29 mouse cellular contexts compared by ENCODE assay signal in genomic region chr5:92386102-92386501, GRCm38 (mm10). TPM values are rescaled to one million over a fixed set of nuclear protein-coding genes. Genes with fewer than 3 reads are reported as not detected.
DNase-seq lines count a peak whose midpoint lies in the region; ATAC-seq and TF ChIP-seq lines count a peak whose summit lies in the region.
"Had no signal": no experiment of that assay in that cellular context is flagged by ENCODE, and none has a peak within 500 bp of the region (broad histone marks: within the 10 kb centered on the region; RNA-seq: fewer than 3 reads in every experiment).

No protein-coding gene starts in this region.

- peak; percentile 97 for DNase-seq in heart, adult 11 months
- no peak for DNase-seq in heart, adult 8-10 months (ENCODE audit: low spot score)
- DNase-seq in kidney, postnatal 10 days, result no peak
- no peak for DNase-seq in heart, postnatal 0 days (ENCODE audit: low spot score)
- DNase-seq in embryo, embryonic 10 days (ENCODE audit: low spot score), result no peak
- DNase-seq: cerebellum, adult 11-12 months; cerebellum, postnatal 10 days; forebrain, postnatal 0 days; kidney, adult 18-20 months; layer of hippocampus, adult 9-11 months; right cerebral cortex, adult 18-20 months; thymus, adult 2 months; thymus, postnatal 4 days had no signal

- no peaks in the 10 kb centered on the region for H3K36me3 ChIP-seq in kidney, embryonic 16.5 days (ENCODE audit: insufficient read depth, low read length)
- H3K36me3 ChIP-seq in heart, embryonic 12.5 days, result no peaks in the 10 kb centered on the region
- H3K36me3 ChIP-seq in heart, postnatal 0 days (replicated peaks; ENCODE audit: control insufficient read depth, insufficient read depth, low read length), result no peaks in the 10 kb centered on the region
- H3K36me3 ChIP-seq: embryonic facial prominence, embryonic 12.5 days; hindbrain, embryonic 13.5 days; midbrain, embryonic 12.5 days; neural tube, embryonic 15.5 days had no signal

- no peak for TF ChIP-seq CTCF in heart, postnatal 0 days (IDR thresholded peaks at IDR 0.05; ENCODE audit: low read depth)

- no peak overlapping the region for H3K4me3 ChIP-seq in kidney, embryonic 16.5 days (ENCODE audit: low read length)
- no peak overlapping the region for H3K4me3 ChIP-seq in heart, embryonic 12.5 days
- H3K4me3 ChIP-seq in heart, postnatal 0 days (ENCODE audit: low read depth, low read length), result no peak overlapping the region
- H3K4me3 ChIP-seq: embryonic facial prominence, embryonic 12.5 days; hindbrain, embryonic 13.5 days; left cerebral cortex, adult 2 months; midbrain, embryonic 12.5 days; neural tube, embryonic 15.5 days had no signal

- no peak overlapping the region for H3K4me2 ChIP-seq in kidney, embryonic 16.5 days (replicated peaks; ENCODE audit: low read depth, low read length)
- peak overlapping the region; percentile 58; the same call in 1 of the 2 replicates for H3K4me2 ChIP-seq in heart, embryonic 12.5 days
- no peak overlapping the region for H3K4me2 ChIP-seq in heart, postnatal 0 days (ENCODE audit: low read depth, low read length)
- H3K4me2 ChIP-seq: embryonic facial prominence, embryonic 12.5 days; hindbrain, embryonic 13.5 days; midbrain, embryonic 12.5 days; neural tube, embryonic 15.5 days had no signal

- 0 out of 2 replicates have a peak, but pooled peaks have one; percentile 13 for ATAC-seq in kidney, embryonic 16.5 days (ENCODE audit: low FRiP score, low TSS enrichment)
- no peak for ATAC-seq in heart, embryonic 12.5 days (ENCODE audit: insufficient number of reproducible peaks, low FRiP score)
- peak; percentile 5; the same call in 1 of the 2 replicates for ATAC-seq in heart, postnatal 0 days (ENCODE audit: insufficient read depth, low read depth)
- ATAC-seq in megakaryocyte, adult 5-6 weeks (ENCODE audit: poor library complexity, severe bottlenecking), result no peak
- ATAC-seq: inflammation-experienced regulatory T-cells, adult 6 months had no signal

- no peak for TF ChIP-seq EP300 in heart, postnatal 0 days (IDR thresholded peaks at IDR 0.05; ENCODE audit: low read depth)

- H3K4me1 ChIP-seq in kidney, embryonic 16.5 days (ENCODE audit: insufficient read depth, low read length), result 0 out of 2 replicates have a peak, but pooled peaks cover 2% of the 10 kb centered on the region
- peaks cover 34% of the 10 kb centered on the region for H3K4me1 ChIP-seq in heart, embryonic 12.5 days (replicated peaks)
- peaks cover 41% of the 10 kb centered on the region for H3K4me1 ChIP-seq in heart, postnatal 0 days (ENCODE audit: control insufficient read depth, insufficient read depth)
- H3K4me1 ChIP-seq: embryonic facial prominence, embryonic 12.5 days; midbrain, embryonic 12.5 days; neural tube, embryonic 15.5 days had no signal

- no peaks in the 10 kb centered on the region for H3K9me3 ChIP-seq in kidney, embryonic 16.5 days (ENCODE audit: low read length)
- H3K9me3 ChIP-seq in heart, embryonic 12.5 days (replicated peaks), result no peaks in the 10 kb centered on the region
- no peaks in the 10 kb centered on the region for H3K9me3 ChIP-seq in heart, postnatal 0 days (replicated peaks; ENCODE audit: control insufficient read depth, low read length)
- H3K9me3 ChIP-seq: embryonic facial prominence, embryonic 12.5 days; hindbrain, embryonic 13.5 days; midbrain, embryonic 12.5 days; neural tube, embryonic 15.5 days had no signal

- H3K27me3 ChIP-seq in kidney, embryonic 16.5 days (ENCODE audit: insufficient read depth, low read length), result peaks cover 18% of the 10 kb centered on the region
- H3K27me3 ChIP-seq in heart, embryonic 12.5 days (replicated peaks), result no peaks in the 10 kb centered on the region
- no peaks in the 10 kb centered on the region for H3K27me3 ChIP-seq in heart, postnatal 0 days (ENCODE audit: control insufficient read depth, insufficient read depth, low read length)

- no peak overlapping the region for H3K9ac ChIP-seq in kidney, embryonic 16.5 days (replicated peaks; ENCODE audit: low read length)
- H3K9ac ChIP-seq in heart, embryonic 12.5 days, result no peak overlapping the region
- no peak overlapping the region for H3K9ac ChIP-seq in heart, postnatal 0 days (replicated peaks; ENCODE audit: low read depth, low read length)
- H3K9ac ChIP-seq: embryonic facial prominence, embryonic 12.5 days; forebrain, postnatal 0 days; hindbrain, embryonic 13.5 days; midbrain, embryonic 12.5 days; neural tube, embryonic 15.5 days had no signal

- no peak overlapping the region for H3K27ac ChIP-seq in kidney, embryonic 16.5 days (ENCODE audit: low read length)
- H3K27ac ChIP-seq in heart, embryonic 12.5 days (ENCODE audit: poor library complexity, severe bottlenecking), result peak overlapping the region; percentile 80; the same call in 1 of the 2 replicates
- H3K27ac ChIP-seq in heart, postnatal 0 days (ENCODE audit: low read depth), result peak overlapping the region; percentile 92
- H3K27ac ChIP-seq: embryonic facial prominence, embryonic 12.5 days; hindbrain, embryonic 13.5 days; left cerebral cortex, adult 2 months; macrophage; midbrain, embryonic 12.5 days; neural tube, embryonic 15.5 days; stomach, postnatal 0 days had no signal

- WGBS in kidney, embryonic 16.5 days, result 83% methylated on average over 5 of the region's 5 CpGs
- WGBS in heart, embryonic 12.5 days, result 70% methylated on average over 5 of the region's 5 CpGs
- 47% methylated on average over 5 of the region's 5 CpGs for WGBS in heart, postnatal 0 days

RNA-seq across cellular contexts. Expression of gene Cxcl10, which starts 37.4 kb away (rescaled TPM):
- not detected for total RNA-seq in heart, adult 8-10 months (2022)
- polyA plus RNA-seq in kidney, embryonic 16.5 days (2015; fragmentation: Nextera tagmentation; extraction: Ambion mirVana), result 1.1 TPM in 2 replicates
- polyA plus RNA-seq in heart, embryonic 12.5 days (2016; fragmentation: Nextera tagmentation; extraction: Ambion mirVana), result 0.30 and 0.52 TPM in 2 replicates
- total RNA-seq in heart, postnatal 0 days (2014; rRNA removed; ENCODE audit: low replicate concordance), result 0.81 and 9.7 TPM in 2 replicates
- polyA plus RNA-seq in heart, postnatal 0 days (2015; fragmentation: Nextera tagmentation; extraction: Ambion mirVana), result 0.56 and 0.60 TPM in 2 replicates
- 27.7 and 36.5 TPM in 2 replicates for total RNA-seq in megakaryocyte, adult 5-6 weeks (2015)
- total RNA-seq in megakaryocyte, adult 5-6 weeks (2017), result 7.3 and 7.4 TPM in 2 replicates
- total RNA-seq: left cerebral cortex, adult 2 months had no signal
- polyA plus RNA-seq: midbrain, embryonic 12.5 days had no signal

RNA-seq across cellular contexts. Expression of gene Nup54, which starts 48.9 kb away (rescaled TPM):
- total RNA-seq in heart, adult 8-10 months (2022), result 10 to 100 TPM; 12.1 to 18.4 (median 16.2) TPM
- polyA plus RNA-seq in kidney, embryonic 16.5 days (2015; fragmentation: Nextera tagmentation; extraction: Ambion mirVana), result 54.1 and 54.4 TPM in 2 replicates
- polyA plus RNA-seq in heart, embryonic 12.5 days (2016; fragmentation: Nextera tagmentation; extraction: Ambion mirVana), result 42.6 and 44.6 TPM in 2 replicates
- total RNA-seq in heart, postnatal 0 days (2014; rRNA removed; ENCODE audit: low replicate concordance), result 14.2 and 35.0 TPM in 2 replicates
- 21.1 and 22.0 TPM in 2 replicates for polyA plus RNA-seq in heart, postnatal 0 days (2015; fragmentation: Nextera tagmentation; extraction: Ambion mirVana)
- total RNA-seq in megakaryocyte, adult 5-6 weeks (2015), result 49.7 and 63.3 TPM in 2 replicates
- total RNA-seq in megakaryocyte, adult 5-6 weeks (2017), result 56.8 and 73.3 TPM in 2 replicates

RNA-seq across cellular contexts. Expression of gene Art3, which starts 54.5 kb away (rescaled TPM):
- total RNA-seq in heart, adult 8-10 months (2022), result 100 to 1,000 TPM; 573 to 758 (median 670) TPM
- polyA plus RNA-seq in kidney, embryonic 16.5 days (2015; fragmentation: Nextera tagmentation; extraction: Ambion mirVana), result 2.6 and 3.5 TPM in 2 replicates
- 37.5 and 41.5 TPM in 2 replicates for polyA plus RNA-seq in heart, embryonic 12.5 days (2016; fragmentation: Nextera tagmentation; extraction: Ambion mirVana)
- 186 and 226 TPM in 2 replicates for total RNA-seq in heart, postnatal 0 days (2014; rRNA removed; ENCODE audit: low replicate concordance)
- polyA plus RNA-seq in heart, postnatal 0 days (2015; fragmentation: Nextera tagmentation; extraction: Ambion mirVana), result 294 and 306 TPM in 2 replicates
- not detected in 2 replicates for total RNA-seq in megakaryocyte, adult 5-6 weeks (2015)
- not detected in 2 replicates for total RNA-seq in megakaryocyte, adult 5-6 weeks (2017)
- polyA plus RNA-seq: macrophage had no signal

RNA-seq across cellular contexts. Expression of gene Cxcl9, which starts 58.2 kb away (rescaled TPM):
- 1 to 10 TPM in 3 of 4 experiments, under 1 TPM in 1; 0.79 to 1.8 (median 1.2) TPM for total RNA-seq in heart, adult 8-10 months (2022)
- not detected in 2 replicates for polyA plus RNA-seq in kidney, embryonic 16.5 days (2015; fragmentation: Nextera tagmentation; extraction: Ambion mirVana)
- polyA plus RNA-seq in heart, embryonic 12.5 days (2016; fragmentation: Nextera tagmentation; extraction: Ambion mirVana), result not detected in 2 replicates
- not detected in 2 replicates for total RNA-seq in heart, postnatal 0 days (2014; rRNA removed; ENCODE audit: low replicate concordance)
- 0.07 and 0.12 TPM in 2 replicates for polyA plus RNA-seq in heart, postnatal 0 days (2015; fragmentation: Nextera tagmentation; extraction: Ambion mirVana)
- total RNA-seq in megakaryocyte, adult 5-6 weeks (2015), result 0.14 and 0.45 TPM in 2 replicates
- 0.61 and 10.7 TPM in 2 replicates for total RNA-seq in megakaryocyte, adult 5-6 weeks (2017)
- total RNA-seq: ES-E14; forebrain, postnatal 0 days; left cerebral cortex, adult 2 months; left cerebral cortex, postnatal 36 days had no signal
- polyA plus RNA-seq: cortical plate, adult 2 months; embryonic facial prominence, embryonic 12.5 days; forebrain, embryonic 11.5 days; forebrain, postnatal 0 days; hindbrain, embryonic 13.5 days; lung, postnatal 0 days; midbrain, embryonic 12.5 days; neural tube, embryonic 15.5 days had no signal

Comparison
In these comparisons a context has a peak if more than half of its experiments do, and no peak if none do; other contexts are left out.
1. ATAC-seq: peak in kidney, embryonic 16.5 days (single experiment) and heart, postnatal 0 days (single experiment); none in heart, embryonic 12.5 days (single experiment) and megakaryocyte, adult 5-6 weeks (single experiment).
2. RNA of gene Art3, which starts 54.5 kb away (total RNA-seq): 573 to 758 TPM in heart, adult 8-10 months and 186 to 226 TPM in heart, postnatal 0 days; not detected in megakaryocyte, adult 5-6 weeks; every median in the first group is over 100 times any median in the second.